Mouse (Mus musculus) effector memory CD4-positive, alpha-beta T cell, adult 7 months (primary cell): ENCODE measurements around the gene Lrp11. TPM values are rescaled to one million over a fixed set of nuclear protein-coding genes. Genes with fewer than 3 reads are reported as not detected.

Experiments
- polyA plus RNA-seq: library from polyadenylated mRNA; unstranded; fragments of 100-300 nt; shearing (Covaris generic); gene quantifications from one replicate; pipeline ENCODE4 v1.2.1, GENCODE M21; 2017

Gene Lrp11
- 2.7 TPM for polyA plus RNA-seq

GRCm38 (mm10) chr10:7589592-7590233 lies at the start of gene Lrp11:
Lrp11 (plus strand) TSS chr10:7589800.

DNA sequence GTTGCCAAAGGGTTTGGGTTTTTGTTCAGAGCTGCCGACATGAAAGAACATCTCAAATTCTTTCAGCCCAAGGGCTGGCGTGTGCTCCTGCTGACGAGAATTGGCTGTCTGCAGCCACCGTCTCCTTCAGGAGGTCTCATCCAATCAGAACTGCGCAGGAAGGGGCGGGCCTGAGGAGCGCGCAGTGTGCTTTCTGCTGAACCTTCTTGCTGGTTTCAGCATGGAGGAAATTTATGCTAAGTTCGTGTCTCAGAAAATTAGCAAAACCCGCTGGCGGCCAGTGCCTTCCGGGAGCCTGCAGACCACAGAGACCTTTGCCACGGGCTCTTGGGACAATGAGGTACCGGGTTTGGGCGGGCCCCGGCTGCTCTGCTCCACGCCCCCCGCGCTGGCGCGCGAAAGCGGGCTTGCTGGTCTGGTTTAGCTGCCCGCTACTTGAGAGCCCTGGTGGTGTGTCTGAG lies 77.8 kb downstream of the Lrp11 start, which contains the start of gene Nup43:
TSS of gene Nup43 (plus strand) at position 162 of the 461 bp plus-strand sequence.

Other genes starting within 250 kb of the Lrp11 start
- 11.3 TPM for gene Ulbp1, start 116.2 kb upstream of the Lrp11 start, polyA plus RNA-seq
- gene Nup43, start 77.7 kb downstream of the Lrp11 start, polyA plus RNA-seq = 12.3 TPM
- 102 TPM for gene Pcmt1, start 91.3 kb downstream of the Lrp11 start, polyA plus RNA-seq
- gene Lats1, start 91.4 kb downstream of the Lrp11 start, polyA plus RNA-seq = 14.6 TPM
- 110 TPM for gene Katna1, start 136.2 kb downstream of the Lrp11 start, polyA plus RNA-seq
- gene Ginm1, start 203.0 kb downstream of the Lrp11 start, polyA plus RNA-seq = 69.9 TPM
- gene Ppil4, start 203.1 kb downstream of the Lrp11 start, polyA plus RNA-seq = 101 TPM
- 38.2 TPM for gene Zc3h12d, start 242.7 kb downstream of the Lrp11 start, polyA plus RNA-seq